Mouse (Mus musculus): ENCODE results near the gene Snd1. TPM values are rescaled to one million over a fixed set of nuclear protein-coding genes. Genes with fewer than 3 reads are reported as not detected.
A peak's percentile ranks its signal among the peaks of the same experiment; 100 is the strongest.

The Snd1 gene
- polyA plus RNA-seq, 1 experiment: 155 TPM

GRCm38 (mm10) chr6:28932328-28932937 lies 457.5 kb downstream of the Snd1 start:
- Histone ChIP-seq H3K4me3 (ENCODE audit: insufficient read depth, poor library complexity, severe bottlenecking) (no peak overlapping the region), H3K79me3 (ENCODE audit: low read depth) (no peaks in the 10 kb centered on the region), H3K27me3 (ENCODE audit: control insufficient read depth, insufficient read depth, insufficient read length) (peaks cover 30% of the 10 kb centered on the region), H3ac (ENCODE audit: control insufficient read depth, insufficient read length, low read depth) (no peak overlapping the region), H3K79me2 (ENCODE audit: control insufficient read depth, insufficient read depth) (no peaks in the 10 kb centered on the region), H3K36me3 (ENCODE audit: control insufficient read depth, insufficient read depth) (no peaks in the 10 kb centered on the region)
- no peak for TF ChIP-seq CEBPB (IDR thresholded peaks at IDR 0.05; ENCODE audit: low read depth)
- no peak for TF ChIP-seq MAX (IDR thresholded peaks at IDR 0.05)
- no peak for TF ChIP-seq CTCF (IDR thresholded peaks at IDR 0.05; ENCODE audit: control insufficient read depth, insufficient read depth, insufficient read length)
- no peak for TF ChIP-seq MYOG (IDR thresholded peaks at IDR 0.05; ENCODE audit: control insufficient read depth, extremely low read depth, insufficient read length)
- TF ChIP-seq FOSL1 (IDR thresholded peaks at IDR 0.05; ENCODE audit: insufficient read depth, low read length, poor library complexity, severe bottlenecking): no peak
- TF ChIP-seq MYOD1 (IDR thresholded peaks at IDR 0.05; ENCODE audit: control insufficient read depth, insufficient read length, low read depth): no peak
- TF ChIP-seq USF1 (IDR thresholded peaks at IDR 0.05; ENCODE audit: low read depth): no peak

GRCm38 (mm10) chr6:28935736-28936135 lies 460.8 kb downstream of the Snd1 start:
- H3K4me3 ChIP-seq (ENCODE audit: insufficient read depth, poor library complexity, severe bottlenecking): no peak overlapping the region
- no peaks in the 10 kb centered on the region for H3K79me3 ChIP-seq (ENCODE audit: low read depth)
- H3K36me3 ChIP-seq (ENCODE audit: control insufficient read depth, insufficient read depth): no peaks in the 10 kb centered on the region
- peaks cover 31% of the 10 kb centered on the region for H3K27me3 ChIP-seq (ENCODE audit: control insufficient read depth, insufficient read depth, insufficient read length)
- H3ac ChIP-seq (ENCODE audit: control insufficient read depth, insufficient read length, low read depth): no peak overlapping the region
- no peaks in the 10 kb centered on the region for H3K79me2 ChIP-seq (ENCODE audit: control insufficient read depth, insufficient read depth)
- TF ChIP-seq MAX (IDR thresholded peaks at IDR 0.05) (no peak), CTCF (IDR thresholded peaks at IDR 0.05; ENCODE audit: control insufficient read depth, insufficient read depth, insufficient read length) (no peak), USF1 (IDR thresholded peaks at IDR 0.05; ENCODE audit: low read depth) (no peak), CEBPB (IDR thresholded peaks at IDR 0.05; ENCODE audit: low read depth) (no peak), FOSL1 (IDR thresholded peaks at IDR 0.05; ENCODE audit: insufficient read depth, low read length, poor library complexity, severe bottlenecking) (no peak), MYOD1 (IDR thresholded peaks at IDR 0.05; ENCODE audit: control insufficient read depth, insufficient read length, low read depth) (no peak), MYOG (IDR thresholded peaks at IDR 0.05; ENCODE audit: control insufficient read depth, extremely low read depth, insufficient read length) (no peak)

GRCm38 (mm10) chr6:28947254-28947653 lies 472.3 kb downstream of the Snd1 start:
- Histone ChIP-seq H3K79me3 (ENCODE audit: low read depth) (no peaks in the 10 kb centered on the region), H3K27me3 (ENCODE audit: control insufficient read depth, insufficient read depth, insufficient read length) (peaks cover 22% of the 10 kb centered on the region), H3K79me2 (ENCODE audit: control insufficient read depth, insufficient read depth) (no peaks in the 10 kb centered on the region), H3K4me3 (ENCODE audit: insufficient read depth, poor library complexity, severe bottlenecking) (no peak overlapping the region), H3ac (ENCODE audit: control insufficient read depth, insufficient read length, low read depth) (no peak overlapping the region), H3K36me3 (ENCODE audit: control insufficient read depth, insufficient read depth) (no peaks in the 10 kb centered on the region)
- TF ChIP-seq FOSL1 (IDR thresholded peaks at IDR 0.05; ENCODE audit: insufficient read depth, low read length, poor library complexity, severe bottlenecking): no peak

- H3K79me3 ChIP-seq (ENCODE audit: low read depth): no peaks in the 10 kb centered on the region
- no peaks in the 10 kb centered on the region for H3K36me3 ChIP-seq (ENCODE audit: control insufficient read depth, insufficient read depth)
- no peak overlapping the region for H3ac ChIP-seq (ENCODE audit: control insufficient read depth, insufficient read length, low read depth)
- H3K27me3 ChIP-seq (ENCODE audit: control insufficient read depth, insufficient read depth, insufficient read length): peaks cover 25% of the 10 kb centered on the region
- H3K79me2 ChIP-seq (ENCODE audit: control insufficient read depth, insufficient read depth): no peaks in the 10 kb centered on the region
- peak; percentile 65 for TF ChIP-seq CTCF (IDR thresholded peaks at IDR 0.05; ENCODE audit: control insufficient read depth, insufficient read depth, insufficient read length)
- TF ChIP-seq USF1 (IDR thresholded peaks at IDR 0.05; ENCODE audit: low read depth): no peak
- H3K4me3 ChIP-seq (ENCODE audit: insufficient read depth, poor library complexity, severe bottlenecking): no peak overlapping the region
Observed at GRCm38 (mm10) chr6:28949269-28949668, 474.3 kb downstream of the Snd1 start.

GRCm38 (mm10) chr6:28955581-28955980 lies 480.6 kb downstream of the Snd1 start:
- H3K79me3 ChIP-seq (ENCODE audit: low read depth): no peaks in the 10 kb centered on the region
- no peak for TF ChIP-seq MYOG (IDR thresholded peaks at IDR 0.05; ENCODE audit: control insufficient read depth, extremely low read depth, insufficient read length)
- no peak for TF ChIP-seq MYOD1 (IDR thresholded peaks at IDR 0.05; ENCODE audit: control insufficient read depth, insufficient read length, low read depth)
- TF ChIP-seq USF1 (IDR thresholded peaks at IDR 0.05; ENCODE audit: low read depth): no peak
- TF ChIP-seq FOSL1 (IDR thresholded peaks at IDR 0.05; ENCODE audit: insufficient read depth, low read length, poor library complexity, severe bottlenecking): no peak
- TF ChIP-seq MAX (IDR thresholded peaks at IDR 0.05): no peak
- no peak for TF ChIP-seq CTCF (IDR thresholded peaks at IDR 0.05; ENCODE audit: control insufficient read depth, insufficient read depth, insufficient read length)
- no peak for TF ChIP-seq CEBPB (IDR thresholded peaks at IDR 0.05; ENCODE audit: low read depth)

GRCm38 (mm10) chr6:28957486-28957885 lies 482.5 kb downstream of the Snd1 start:
- H3K4me3 ChIP-seq (ENCODE audit: insufficient read depth, poor library complexity, severe bottlenecking): no peak overlapping the region
- TF ChIP-seq CEBPB (IDR thresholded peaks at IDR 0.05; ENCODE audit: low read depth): no peak
- TF ChIP-seq CTCF (IDR thresholded peaks at IDR 0.05; ENCODE audit: control insufficient read depth, insufficient read depth, insufficient read length): no peak
- no peak for TF ChIP-seq USF1 (IDR thresholded peaks at IDR 0.05; ENCODE audit: low read depth)
- TF ChIP-seq FOSL1 (IDR thresholded peaks at IDR 0.05; ENCODE audit: insufficient read depth, low read length, poor library complexity, severe bottlenecking): no peak
- no peak for TF ChIP-seq MYOD1 (IDR thresholded peaks at IDR 0.05; ENCODE audit: control insufficient read depth, insufficient read length, low read depth)
- no peak for TF ChIP-seq MAX (IDR thresholded peaks at IDR 0.05)
- TF ChIP-seq MYOG (IDR thresholded peaks at IDR 0.05; ENCODE audit: control insufficient read depth, extremely low read depth, insufficient read length): no peak
- no peaks in the 10 kb centered on the region for H3K36me3 ChIP-seq (ENCODE audit: control insufficient read depth, insufficient read depth)
- H3ac ChIP-seq (ENCODE audit: control insufficient read depth, insufficient read length, low read depth): no peak overlapping the region
- no peaks in the 10 kb centered on the region for H3K79me2 ChIP-seq (ENCODE audit: control insufficient read depth, insufficient read depth)
- H3K79me3 ChIP-seq (ENCODE audit: low read depth): no peaks in the 10 kb centered on the region
- peaks cover 21% of the 10 kb centered on the region for H3K27me3 ChIP-seq (ENCODE audit: control insufficient read depth, insufficient read depth, insufficient read length)

More at GRCm38 (mm10) chr6:28955581-28955980, 480.6 kb downstream of the Snd1 start:
- H3K4me3 ChIP-seq (ENCODE audit: insufficient read depth, poor library complexity, severe bottlenecking): no peak overlapping the region
- H3K27me3 ChIP-seq (ENCODE audit: control insufficient read depth, insufficient read depth, insufficient read length): peaks cover 20% of the 10 kb centered on the region
- H3K36me3 ChIP-seq (ENCODE audit: control insufficient read depth, insufficient read depth): no peaks in the 10 kb centered on the region
- no peaks in the 10 kb centered on the region for H3K79me2 ChIP-seq (ENCODE audit: control insufficient read depth, insufficient read depth)
- H3ac ChIP-seq (ENCODE audit: control insufficient read depth, insufficient read length, low read depth): no peak overlapping the region

Data from C2C12 (cell line).